Mouse (Mus musculus) layer of hippocampus, postnatal 14 days (tissue): ENCODE measurements around the gene Vgll4. TPM values are rescaled to one million over a fixed set of nuclear protein-coding genes. Genes with fewer than 3 reads are reported as not detected.

Experiments
- DNase-seq, 2 experiments: peaks; one replicate each; pipeline ENCODE4 v3.0.0; 2021 to 2022; ENCODE audit warnings: low spot score in 2 of 2, mixed read lengths in 1 of 2
- total RNA-seq, 2 experiments: library from RNA; stranded (reverse); gene quantifications; 2 replicates each; pipeline ENCODE4 v1.2.3; 2021

Vgll4 gene
- total RNA-seq, 2 experiments from 2014 or later: 33.3 to 36.2 TPM

DNA sequence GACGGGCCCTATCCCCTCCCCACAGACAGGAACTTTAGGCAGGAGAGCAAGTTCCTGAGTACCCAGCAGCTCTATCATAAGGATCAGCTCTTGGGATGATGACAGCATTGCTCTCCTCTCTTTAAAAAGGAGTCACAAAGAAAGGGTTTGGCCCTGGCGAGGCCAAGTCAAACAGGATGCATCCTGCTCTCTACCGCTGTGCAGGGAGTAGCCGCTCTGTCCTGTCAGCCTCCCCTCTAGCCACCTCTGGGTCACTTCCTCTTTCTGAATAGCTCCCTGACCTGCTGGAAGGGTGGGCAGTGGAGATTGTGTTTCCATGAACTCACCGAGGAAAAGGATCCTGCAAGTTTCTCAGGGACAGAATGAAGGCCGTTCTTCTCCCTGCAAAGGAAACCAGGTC, 151.3 kb downstream of the Vgll4 start:
- DNase-seq: no peak

DNA sequence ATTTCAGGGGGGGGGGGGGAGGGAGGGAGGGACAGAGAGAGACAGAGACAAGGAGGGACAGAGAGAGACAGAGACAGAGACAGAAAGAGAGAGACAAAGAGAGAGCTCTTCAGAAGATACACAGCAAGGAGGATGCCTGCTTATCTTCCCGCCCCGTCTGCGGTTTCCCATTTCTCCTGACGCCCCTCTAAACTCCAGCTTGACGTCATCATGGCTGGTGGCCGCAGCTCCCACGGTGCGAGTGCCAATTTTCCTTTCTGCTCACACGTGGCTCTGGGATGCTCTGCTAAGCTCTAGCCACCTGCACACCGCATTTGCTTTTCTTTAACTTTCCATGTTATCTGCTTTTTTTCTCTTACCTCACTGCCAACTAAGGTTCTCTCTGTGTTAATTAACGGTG, 151.8 kb downstream of the Vgll4 start:
- DNase-seq: no peak

DNA sequence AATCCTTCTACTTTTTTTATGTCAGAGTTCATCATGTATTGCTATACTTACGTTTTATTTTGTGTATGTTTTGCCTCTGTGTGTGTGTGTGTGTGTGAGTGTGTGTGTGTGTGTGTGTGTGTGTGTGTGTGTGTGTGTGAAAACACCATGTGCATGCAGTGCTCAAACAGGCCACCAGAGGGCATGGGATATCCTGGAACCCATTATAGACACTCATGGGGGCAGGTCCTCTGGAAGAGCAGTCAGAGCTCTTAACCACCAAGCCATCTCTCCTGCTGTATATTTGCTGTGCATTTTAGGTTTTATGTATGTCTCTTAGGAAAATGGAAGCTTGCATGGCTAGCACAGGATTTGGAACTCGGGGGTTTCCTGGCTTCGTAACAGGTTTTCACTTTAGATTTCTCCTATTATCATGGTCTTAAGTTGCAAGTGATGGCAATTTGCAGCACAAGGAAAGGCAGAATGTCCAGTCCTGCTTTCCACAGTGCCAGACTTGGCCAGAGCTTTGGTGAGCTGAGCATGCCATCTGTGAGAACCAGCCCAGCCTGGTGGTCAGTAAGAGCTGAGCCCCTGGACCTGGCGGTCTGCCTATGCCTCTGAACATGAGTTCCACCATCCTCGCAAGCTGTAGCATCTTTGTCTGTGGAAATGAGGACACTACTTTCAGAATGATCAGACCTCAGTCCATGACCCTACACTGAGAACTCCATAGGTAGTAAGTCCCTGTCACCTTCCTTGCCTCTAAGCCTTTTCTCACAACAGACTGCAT, 154.7 kb downstream of the Vgll4 start:
- DNase-seq: no peak

DNA sequence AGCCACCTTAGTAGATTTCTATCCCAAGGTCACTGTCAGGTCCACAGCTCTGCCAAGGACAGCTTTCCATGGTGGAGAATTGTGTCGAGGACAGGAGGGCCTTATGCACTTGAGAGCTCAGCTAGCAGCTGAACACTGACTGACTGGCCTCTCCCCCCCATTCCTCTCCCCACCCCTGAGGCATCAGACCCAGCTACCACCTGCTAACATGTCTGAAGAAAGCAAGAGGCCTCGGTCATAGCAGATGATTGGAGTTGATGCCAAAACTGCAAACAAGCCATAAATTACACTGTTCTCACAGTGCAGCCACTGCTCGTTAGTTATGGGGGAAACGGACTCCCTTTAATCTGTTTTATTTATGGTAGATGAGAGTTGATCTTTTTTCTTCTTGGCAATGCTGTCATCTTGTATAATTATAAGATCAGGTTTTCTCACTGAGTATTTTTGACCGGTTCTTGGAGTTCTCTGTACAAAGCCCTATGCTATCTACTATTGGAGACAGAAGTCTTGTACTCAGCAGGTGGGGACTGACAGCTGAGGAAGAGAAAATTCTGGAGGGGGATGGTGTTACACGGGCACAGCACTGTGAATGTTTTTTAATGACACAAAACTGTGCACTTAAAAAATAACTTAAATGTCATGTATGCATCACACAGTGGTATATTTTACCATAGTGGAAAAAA, 155.5 kb downstream of the Vgll4 start:
- no peak for DNase-seq

DNA sequence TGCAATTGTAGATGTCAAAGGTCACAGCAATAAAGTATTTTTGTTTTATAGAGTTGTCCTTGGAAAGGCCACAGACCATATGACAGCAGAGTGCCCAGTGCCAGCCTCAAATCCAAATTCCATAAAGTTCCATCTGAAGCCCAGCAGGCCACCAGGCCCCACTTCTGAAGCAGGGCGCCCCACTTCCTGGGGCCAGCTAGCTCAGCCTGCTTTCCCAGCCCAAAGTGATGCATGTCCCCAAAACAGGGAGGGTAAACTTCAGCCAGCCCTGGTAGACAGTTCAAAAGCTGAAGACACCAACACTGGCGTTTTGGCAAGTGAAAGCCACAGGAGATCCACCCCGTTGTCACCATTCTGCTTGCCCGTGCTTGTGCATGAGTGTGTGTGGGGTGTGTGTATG, 157.0 kb downstream of the Vgll4 start:
- DNase-seq: no peak

- DNase-seq: no peak
Measured at GRCm38 (mm10) chr6:114812322-114812721, 157.5 kb downstream of the Vgll4 start.

Other genes starting within 250 kb of the Vgll4 start
- gene Tamm41, start 67.9 kb upstream of the Vgll4 start, total RNA-seq: 10 to 100 TPM; 19.9 to 21.2 TPM
- gene Syn2, start 164.9 kb upstream of the Vgll4 start, total RNA-seq: 100 to 1,000 TPM; 650 to 669 TPM